Mouse (Mus musculus): ENCODE measurements around the gene Syncrip. TPM values are rescaled to one million over a fixed set of nuclear protein-coding genes. Genes with fewer than 3 reads are reported as not detected.

Syncrip gene
- total and polyA plus RNA-seq, 3 experiments: 152 to 251 (median 197) TPM

DNA sequence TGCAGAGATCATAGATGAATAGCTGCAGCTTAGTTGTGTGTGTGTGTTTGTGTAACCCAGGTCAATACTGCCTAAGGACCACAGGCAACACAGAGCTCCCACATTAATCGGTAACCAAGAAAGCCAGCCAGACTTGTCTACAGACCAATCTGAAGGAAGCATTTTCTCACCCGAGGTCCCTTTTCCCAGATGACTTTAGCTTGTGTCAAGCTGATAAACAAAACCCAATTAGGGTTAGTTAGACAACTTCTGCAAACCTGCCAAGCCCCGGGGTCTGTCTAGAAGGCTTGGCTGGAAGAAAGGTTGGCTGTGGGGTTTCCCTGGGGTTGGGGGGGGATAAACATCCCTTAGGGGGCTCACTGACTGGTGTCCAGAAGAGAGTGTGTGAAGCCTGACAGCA is 42.4 kb upstream of the Syncrip start:
- Histone ChIP-seq H3K4me3 (ENCODE audit: low read depth, low read length) (no peak overlapping the region), H3K9me3 (replicated peaks) (no peaks in the 10 kb centered on the region), H3K27me3 (ENCODE audit: insufficient read depth, low read length) (no peaks in the 10 kb centered on the region), H3K4me1 (ENCODE audit: insufficient read depth, low read depth, low read length) (peaks cover 51% of the 10 kb centered on the region), H3K36me3 (replicated peaks) (peaks cover 18% of the 10 kb centered on the region)
- TF ChIP-seq POLR2AphosphoS5 (IDR thresholded peaks at IDR 0.05; ENCODE audit: insufficient replicate concordance, low read depth, low read length) (no peak), TAL1 (conservative IDR thresholded peaks at IDR 0.05; ENCODE audit: low read depth, low read length) (no peak), GATA1 (IDR thresholded peaks at IDR 0.05; ENCODE audit: borderline replicate concordance, low read length) (no peak), CTCF (IDR thresholded peaks at IDR 0.05; ENCODE audit: low read depth, low read length) (no peak), GATA2 (IDR thresholded peaks at IDR 0.05; ENCODE audit: borderline replicate concordance, low read depth, low read length) (no peak)
- DNase-seq (ENCODE audit: low spot score): no peak
- ATAC-seq (ENCODE audit: extremely low read depth, insufficient number of reproducible peaks, low FRiP score, poor library complexity, severe bottlenecking): no peak

DNA sequence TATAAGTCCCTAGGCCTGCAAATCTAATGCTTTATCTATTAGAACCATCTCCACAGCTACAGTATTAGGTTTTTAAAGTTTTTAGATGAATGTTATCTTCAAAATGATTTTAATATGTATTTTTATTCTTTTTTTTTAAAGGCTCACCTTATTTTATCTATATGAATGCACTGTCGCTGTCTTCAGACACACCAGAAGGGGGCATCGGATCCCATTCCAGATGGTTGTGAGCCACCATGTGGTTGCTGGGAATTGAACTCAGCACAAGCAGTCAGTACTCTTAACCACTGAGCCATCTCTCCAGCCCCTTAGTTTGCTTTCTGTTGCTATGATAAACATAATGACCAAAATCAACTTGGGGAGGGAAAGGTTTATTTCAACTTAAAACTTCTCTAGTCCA is 42.0 kb upstream of the Syncrip start:
- no peaks in the 10 kb centered on the region for H3K9me3 ChIP-seq (replicated peaks)

DNA sequence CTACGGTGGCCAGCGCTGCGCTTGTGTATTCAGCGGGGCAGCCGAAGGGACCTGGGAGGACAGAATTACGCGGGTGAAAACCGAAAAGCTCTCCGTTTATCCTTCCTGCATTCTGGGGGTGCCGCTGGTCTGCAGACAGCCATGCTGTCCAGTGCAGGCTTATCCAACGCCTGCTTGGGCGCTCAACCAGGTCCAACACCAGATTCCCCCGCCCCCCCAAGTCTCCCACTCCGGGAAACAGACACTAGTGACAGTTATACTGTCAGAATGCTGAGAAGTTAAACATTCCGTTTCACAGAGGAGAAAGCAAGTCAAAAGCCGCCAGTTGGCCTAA is 40.9 kb upstream of the Syncrip start:
- Histone ChIP-seq H3K27me3 (ENCODE audit: insufficient read depth, low read length) (no peaks in the 10 kb centered on the region), H3K4me1 (ENCODE audit: insufficient read depth, low read depth, low read length) (peaks cover 36% of the 10 kb centered on the region), H3K9me3 (replicated peaks) (no peaks in the 10 kb centered on the region), H3K36me3 (replicated peaks) (peaks cover 18% of the 10 kb centered on the region), H3K4me3 (ENCODE audit: low read depth, low read length) (peak overlapping the region; percentile 74)
- ATAC-seq (ENCODE audit: extremely low read depth, insufficient number of reproducible peaks, low FRiP score, poor library complexity, severe bottlenecking) (no peak), DNase-seq (ENCODE audit: low spot score) (no peak)
- TF ChIP-seq CTCF (IDR thresholded peaks at IDR 0.05; ENCODE audit: low read depth, low read length): no peak
- no peak for TF ChIP-seq TAL1 (conservative IDR thresholded peaks at IDR 0.05; ENCODE audit: low read depth, low read length)
- TF ChIP-seq GATA2 (IDR thresholded peaks at IDR 0.05; ENCODE audit: borderline replicate concordance, low read depth, low read length): no peak

More for the DNA sequence above, 42.0 kb upstream of the Syncrip start:
- ATAC-seq (ENCODE audit: extremely low read depth, insufficient number of reproducible peaks, low FRiP score, poor library complexity, severe bottlenecking) (no peak), DNase-seq (ENCODE audit: low spot score) (no peak)
- H3K4me3 ChIP-seq (ENCODE audit: low read depth, low read length): no peak overlapping the region
- TF ChIP-seq POLR2AphosphoS5 (IDR thresholded peaks at IDR 0.05; ENCODE audit: insufficient replicate concordance, low read depth, low read length) (no peak), GATA1 (IDR thresholded peaks at IDR 0.05; ENCODE audit: borderline replicate concordance, low read length) (no peak), TAL1 (conservative IDR thresholded peaks at IDR 0.05; ENCODE audit: low read depth, low read length) (no peak), CTCF (IDR thresholded peaks at IDR 0.05; ENCODE audit: low read depth, low read length) (no peak), GATA2 (IDR thresholded peaks at IDR 0.05; ENCODE audit: borderline replicate concordance, low read depth, low read length) (no peak)
- H3K4me1 ChIP-seq (ENCODE audit: insufficient read depth, low read depth, low read length): peaks cover 46% of the 10 kb centered on the region
- no peaks in the 10 kb centered on the region for H3K27me3 ChIP-seq (ENCODE audit: insufficient read depth, low read length)
- peaks cover 18% of the 10 kb centered on the region for H3K36me3 ChIP-seq (replicated peaks)

DNA sequence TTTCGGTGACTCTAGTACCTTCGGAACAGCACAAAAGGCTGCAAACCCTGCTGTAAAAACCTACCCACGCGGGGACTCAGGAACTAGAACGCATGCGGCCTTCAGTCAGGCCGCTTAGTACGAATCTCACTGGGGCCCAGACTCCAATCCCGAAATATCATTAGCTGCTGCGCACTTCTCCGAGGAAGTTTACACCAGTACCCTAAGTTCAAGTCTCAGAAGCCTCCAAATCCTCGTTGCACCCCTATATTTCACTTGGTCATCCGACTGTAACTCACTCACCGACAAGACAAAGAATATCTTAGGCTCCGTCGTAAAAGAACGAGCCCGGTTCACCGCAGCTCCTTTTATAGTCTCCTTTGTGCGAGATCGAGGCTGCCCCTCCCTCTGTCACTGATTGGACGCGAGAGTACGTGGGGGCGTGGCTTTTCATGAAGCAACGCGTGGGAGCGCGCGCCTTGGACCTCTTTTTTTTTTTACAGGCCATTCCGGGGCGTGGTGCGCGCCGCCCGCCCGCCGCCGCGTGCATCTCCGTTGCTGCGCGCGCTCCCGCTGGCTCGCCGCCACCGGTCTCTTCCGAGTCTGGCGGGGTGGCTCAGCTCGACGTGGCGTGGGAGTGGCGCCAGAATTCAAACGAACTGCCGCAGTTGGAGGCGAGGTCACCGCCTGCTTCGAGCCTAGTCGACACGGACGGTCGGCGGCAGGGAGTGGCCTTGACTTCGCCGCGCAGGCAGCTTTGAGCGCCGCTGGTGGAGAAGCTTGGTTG is 40.4 kb upstream of the Syncrip start:
- DNase-seq (ENCODE audit: low spot score) (peak; percentile 87), ATAC-seq (ENCODE audit: extremely low read depth, insufficient number of reproducible peaks, low FRiP score, poor library complexity, severe bottlenecking) (peak; percentile 76)
- Histone ChIP-seq H3K36me3 (replicated peaks) (peaks cover 18% of the 10 kb centered on the region), H3K27me3 (ENCODE audit: insufficient read depth, low read length) (no peaks in the 10 kb centered on the region), H3K4me1 (ENCODE audit: insufficient read depth, low read depth, low read length) (peaks cover 33% of the 10 kb centered on the region), H3K9me3 (replicated peaks) (no peaks in the 10 kb centered on the region), H3K4me3 (ENCODE audit: low read depth, low read length) (peak overlapping the region; percentile 74)
- TF ChIP-seq POLR2AphosphoS5 (IDR thresholded peaks at IDR 0.05; ENCODE audit: insufficient replicate concordance, low read depth, low read length) (peak; percentile 97), GATA2 (IDR thresholded peaks at IDR 0.05; ENCODE audit: borderline replicate concordance, low read depth, low read length) (no peak)

DNA sequence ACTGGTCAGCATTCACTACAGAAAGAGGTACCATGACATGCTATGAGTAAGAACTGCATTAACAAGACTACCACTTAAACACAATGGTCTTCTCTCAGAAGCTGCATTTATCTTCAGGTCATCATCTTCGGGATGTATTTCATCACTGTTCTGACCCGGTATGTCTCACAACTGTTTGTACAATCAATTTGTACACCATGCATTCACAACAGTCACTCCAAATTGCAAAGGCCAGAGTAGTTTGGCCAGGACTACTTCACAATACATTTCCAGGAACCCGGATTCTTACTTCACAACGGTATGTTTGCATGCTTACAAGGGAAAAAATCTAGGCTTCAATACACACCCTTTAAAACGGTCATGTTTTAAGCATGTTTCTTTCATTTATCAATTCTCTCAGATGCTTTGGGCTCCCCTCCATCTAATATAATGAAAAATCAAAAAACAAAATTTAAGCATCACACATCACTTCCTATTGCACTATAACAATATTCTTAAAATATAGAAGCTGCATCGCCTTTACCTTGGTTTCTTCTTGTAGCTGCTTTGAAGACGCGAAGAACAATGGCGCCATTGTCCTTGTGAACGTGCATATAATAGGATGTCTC is 39.7 kb upstream of the Syncrip start:
- Histone ChIP-seq H3K9me3 (replicated peaks) (no peaks in the 10 kb centered on the region), H3K36me3 (replicated peaks) (peaks cover 18% of the 10 kb centered on the region), H3K27me3 (ENCODE audit: insufficient read depth, low read length) (no peaks in the 10 kb centered on the region), H3K4me3 (ENCODE audit: low read depth, low read length) (peak overlapping the region; percentile 74), H3K4me1 (ENCODE audit: insufficient read depth, low read depth, low read length) (peaks cover 33% of the 10 kb centered on the region)
- TF ChIP-seq POLR2AphosphoS5 (IDR thresholded peaks at IDR 0.05; ENCODE audit: insufficient replicate concordance, low read depth, low read length): no peak
- TF ChIP-seq CTCF (IDR thresholded peaks at IDR 0.05; ENCODE audit: low read depth, low read length): no peak
- no peak for TF ChIP-seq GATA1 (IDR thresholded peaks at IDR 0.05; ENCODE audit: borderline replicate concordance, low read length)
- no peak for TF ChIP-seq GATA2 (IDR thresholded peaks at IDR 0.05; ENCODE audit: borderline replicate concordance, low read depth, low read length)
- no peak for TF ChIP-seq TAL1 (conservative IDR thresholded peaks at IDR 0.05; ENCODE audit: low read depth, low read length)
- ATAC-seq (ENCODE audit: extremely low read depth, insufficient number of reproducible peaks, low FRiP score, poor library complexity, severe bottlenecking) (no peak), DNase-seq (ENCODE audit: low spot score) (no peak)

DNA sequence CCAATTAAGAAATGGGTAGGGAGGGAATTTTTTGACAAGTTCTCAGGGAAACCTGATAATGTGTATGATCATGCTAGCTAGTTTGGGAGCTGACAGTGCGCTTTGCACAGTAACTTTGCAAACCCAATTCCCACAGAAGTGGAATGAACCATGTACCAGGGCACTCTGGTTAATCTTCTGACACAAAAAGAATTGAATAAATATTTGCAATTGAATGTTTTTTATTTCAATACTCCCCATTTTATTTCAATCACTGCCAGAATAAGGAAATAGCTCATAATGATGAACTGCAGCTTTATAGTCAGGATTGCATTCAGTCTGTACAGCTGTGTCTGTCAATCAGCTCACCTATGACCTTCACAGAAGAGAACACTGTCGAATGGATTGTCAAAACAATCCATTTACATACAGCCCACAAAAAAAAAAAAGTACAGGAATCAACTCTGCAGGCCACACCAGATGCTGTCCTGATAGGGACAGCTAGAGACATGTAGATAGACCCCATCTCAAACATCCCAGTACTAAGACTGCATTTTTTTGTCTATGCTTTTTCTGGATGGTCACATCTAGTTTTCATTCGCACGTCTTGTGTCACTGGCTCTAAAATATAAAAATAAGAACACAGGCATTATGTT is 38.6 kb upstream of the Syncrip start:
- Histone ChIP-seq H3K4me3 (ENCODE audit: low read depth, low read length) (peak overlapping the region; percentile 74), H3K9me3 (replicated peaks) (no peaks in the 10 kb centered on the region), H3K27me3 (ENCODE audit: insufficient read depth, low read length) (no peaks in the 10 kb centered on the region), H3K4me1 (ENCODE audit: insufficient read depth, low read depth, low read length) (peaks cover 33% of the 10 kb centered on the region), H3K36me3 (replicated peaks) (peaks cover 18% of the 10 kb centered on the region)
- no peak for ATAC-seq (ENCODE audit: extremely low read depth, insufficient number of reproducible peaks, low FRiP score, poor library complexity, severe bottlenecking)
- no peak for TF ChIP-seq CTCF (IDR thresholded peaks at IDR 0.05; ENCODE audit: low read depth, low read length)
- TF ChIP-seq TAL1 (conservative IDR thresholded peaks at IDR 0.05; ENCODE audit: low read depth, low read length): no peak
- no peak for TF ChIP-seq POLR2AphosphoS5 (IDR thresholded peaks at IDR 0.05; ENCODE audit: insufficient replicate concordance, low read depth, low read length)
- TF ChIP-seq GATA1 (IDR thresholded peaks at IDR 0.05; ENCODE audit: borderline replicate concordance, low read length): no peak
- TF ChIP-seq GATA2 (IDR thresholded peaks at IDR 0.05; ENCODE audit: borderline replicate concordance, low read depth, low read length): no peak
- DNase-seq (ENCODE audit: low spot score): no peak
